Comparison of ENCODE assay signal across 16 mouse cellular contexts in genomic region chr1:34810293-34810692, GRCm38 (mm10). TPM values are rescaled to one million over a fixed set of nuclear protein-coding genes. Genes with fewer than 3 reads are reported as not detected.
A peak's percentile ranks its signal among the peaks of the same experiment; 100 is the strongest.
DNase-seq lines count a peak whose midpoint lies in the region; ATAC-seq and TF ChIP-seq lines count a peak whose summit lies in the region.
"Had no signal": no experiment of that assay in that cellular context is flagged by ENCODE, and none has a peak within 500 bp of the region (broad histone marks: within the 10 kb centered on the region; RNA-seq: fewer than 3 reads in every experiment).

No protein-coding gene starts in this region.

- peak overlapping the region; percentile 51 for H3K27ac ChIP-seq in hindbrain, postnatal 0 days
- no peak overlapping the region for H3K27ac ChIP-seq in hindbrain, embryonic 14.5 days
- no peak overlapping the region for H3K27ac ChIP-seq in midbrain, embryonic 14.5 days (replicated peaks; ENCODE audit: low read depth, low read length)
- H3K27ac ChIP-seq in midbrain, embryonic 10.5 days (replicated peaks), result no peak overlapping the region
- H3K27ac ChIP-seq: embryonic facial prominence, embryonic 13.5 days; gastrocnemius, adult 2 months; hindbrain, embryonic 10.5 days had no signal

- H3K36me3 ChIP-seq in hindbrain, postnatal 0 days (ENCODE audit: insufficient read depth, low read length), result peaks cover 53% of the 10 kb centered on the region
- H3K36me3 ChIP-seq in hindbrain, embryonic 14.5 days (replicated peaks; ENCODE audit: control insufficient read depth, insufficient read depth), result peaks cover 78% of the 10 kb centered on the region
- peaks cover 74% of the 10 kb centered on the region for H3K36me3 ChIP-seq in midbrain, embryonic 14.5 days (ENCODE audit: control insufficient read depth, insufficient read depth, low read length)
- H3K36me3 ChIP-seq in midbrain, embryonic 10.5 days, result peaks cover 70% of the 10 kb centered on the region

- H3K9ac ChIP-seq in hindbrain, postnatal 0 days (replicated peaks; ENCODE audit: low read length), result no peak overlapping the region
- H3K9ac ChIP-seq in hindbrain, embryonic 14.5 days, result no peak overlapping the region
- H3K9ac ChIP-seq in midbrain, embryonic 14.5 days (replicated peaks; ENCODE audit: low read length), result no peak overlapping the region
- H3K9ac ChIP-seq: embryonic facial prominence, embryonic 13.5 days; heart, embryonic 12.5 days had no signal

- no peak overlapping the region for H3K4me3 ChIP-seq in hindbrain, postnatal 0 days (ENCODE audit: low read length)
- H3K4me3 ChIP-seq in hindbrain, embryonic 14.5 days (replicated peaks; ENCODE audit: low read length), result no peak overlapping the region
- no peak overlapping the region for H3K4me3 ChIP-seq in midbrain, embryonic 14.5 days (replicated peaks; ENCODE audit: low read depth, low read length)
- H3K4me3 ChIP-seq in midbrain, embryonic 10.5 days, result no peak overlapping the region
- H3K4me3 ChIP-seq: embryonic facial prominence, embryonic 13.5 days; gastrocnemius, adult 2 months; heart, embryonic 12.5 days; hindbrain, embryonic 10.5 days had no signal

- WGBS in hindbrain, postnatal 0 days, result 60% methylated on average over 11 of the region's 11 CpGs
- 84% methylated on average over 11 of the region's 11 CpGs for WGBS in hindbrain, embryonic 14.5 days
- WGBS in midbrain, embryonic 14.5 days, result 89% methylated on average over 11 of the region's 11 CpGs
- 93% methylated on average over 11 of the region's 11 CpGs for WGBS in midbrain, embryonic 10.5 days

- H3K4me2 ChIP-seq in hindbrain, postnatal 0 days (ENCODE audit: low read depth, low read length), result no peak overlapping the region
- H3K4me2 ChIP-seq in hindbrain, embryonic 14.5 days (replicated peaks), result no peak overlapping the region
- H3K4me2 ChIP-seq in midbrain, embryonic 14.5 days (ENCODE audit: low read length), result no peak overlapping the region
- H3K4me2 ChIP-seq: embryonic facial prominence, embryonic 13.5 days; heart, embryonic 12.5 days had no signal

- peak; percentile 48 to 55 for DNase-seq in cerebellum, postnatal 10 days
- no peak for DNase-seq in cerebellum, postnatal 4 days (ENCODE audit: low spot score in 2 of 2)
- no peak for DNase-seq in hindbrain, postnatal 0 days (ENCODE audit: low spot score)
- DNase-seq in hindbrain, embryonic 14.5 days (ENCODE audit: low spot score), result no peak
- no peak for DNase-seq in midbrain, embryonic 14.5 days
- DNase-seq in midbrain, embryonic 10.5 days (ENCODE audit: low spot score), result no peak
- DNase-seq: adrenal gland, adult 2 months; adrenal gland, postnatal 25 days; gastrocnemius, adult 2 months; gastrocnemius, postnatal 25 days had no signal

- H3K4me1 ChIP-seq in hindbrain, postnatal 0 days (ENCODE audit: insufficient read depth, low read length), result no peaks in the 10 kb centered on the region
- H3K4me1 ChIP-seq in hindbrain, embryonic 14.5 days (replicated peaks; ENCODE audit: control insufficient read depth, insufficient read depth, low read length), result no peaks in the 10 kb centered on the region
- peaks cover 4% of the 10 kb centered on the region; the same call in 1 of the 2 replicates for H3K4me1 ChIP-seq in midbrain, embryonic 14.5 days (ENCODE audit: control insufficient read depth, insufficient read depth, low read length)
- H3K4me1 ChIP-seq in midbrain, embryonic 10.5 days, result peaks cover 19% of the 10 kb centered on the region

- TF ChIP-seq CTCF in hindbrain, postnatal 0 days (IDR thresholded peaks at IDR 0.05; ENCODE audit: low read depth), result no peak

- no peak for ATAC-seq in hindbrain, postnatal 0 days
- ATAC-seq in hindbrain, embryonic 14.5 days (ENCODE audit: low FRiP score), result no peak
- ATAC-seq in midbrain, embryonic 14.5 days (ENCODE audit: low FRiP score, low TSS enrichment), result peak; percentile 1; the same call in 1 of the 2 replicates
- ATAC-seq: forebrain, embryonic 14.5 days; inflammation-experienced regulatory T-cells, adult 6 months; intestine, postnatal 0 days had no signal

- no peaks in the 10 kb centered on the region for H3K27me3 ChIP-seq in hindbrain, postnatal 0 days (ENCODE audit: insufficient read depth, low read length)
- no peaks in the 10 kb centered on the region for H3K27me3 ChIP-seq in hindbrain, embryonic 14.5 days (ENCODE audit: control insufficient read depth, insufficient read depth, low read length)
- H3K27me3 ChIP-seq in midbrain, embryonic 14.5 days (ENCODE audit: control insufficient read depth, insufficient read depth, low read length), result no peaks in the 10 kb centered on the region
- peaks cover 5% of the 10 kb centered on the region; the same call in 1 of the 2 replicates for H3K27me3 ChIP-seq in midbrain, embryonic 10.5 days (ENCODE audit: low read depth, poor library complexity, severe bottlenecking)
- H3K27me3 ChIP-seq: heart, embryonic 12.5 days had no signal

- no peaks in the 10 kb centered on the region for H3K9me3 ChIP-seq in hindbrain, postnatal 0 days (ENCODE audit: low read length)
- H3K9me3 ChIP-seq in hindbrain, embryonic 14.5 days (ENCODE audit: control insufficient read depth, low read length), result no peaks in the 10 kb centered on the region
- H3K9me3 ChIP-seq in midbrain, embryonic 14.5 days (ENCODE audit: control insufficient read depth, low read length), result no peaks in the 10 kb centered on the region
- H3K9me3 ChIP-seq in midbrain, embryonic 10.5 days (replicated peaks), result no peaks in the 10 kb centered on the region
- H3K9me3 ChIP-seq: embryonic facial prominence, embryonic 13.5 days; heart, embryonic 12.5 days; hindbrain, embryonic 10.5 days had no signal

RNA-seq across cellular contexts. Expression of gene Fam168b, which starts 32.6 kb away (rescaled TPM):
- 367 and 457 TPM in 2 replicates for total RNA-seq in hindbrain, postnatal 0 days (2014; rRNA removed)
- 81.5 and 90.6 TPM in 2 replicates for polyA plus RNA-seq in hindbrain, postnatal 0 days (2015; fragmentation: Nextera tagmentation; extraction: Ambion mirVana)
- polyA plus RNA-seq in hindbrain, embryonic 14.5 days (2014; fragmentation: Nextera tagmentation; extraction: Ambion mirVana), result 114 and 129 TPM in 2 replicates
- polyA plus RNA-seq in midbrain, embryonic 14.5 days (2014; fragmentation: Nextera tagmentation; extraction: Ambion mirVana), result 116 and 131 TPM in 2 replicates
- polyA plus RNA-seq in midbrain, embryonic 10.5 days (2016; fragmentation: Nextera tagmentation; extraction: Ambion mirVana), result 115 and 138 TPM in 2 replicates

RNA-seq across cellular contexts. Expression of gene Plekhb2, which starts 39.5 kb away (rescaled TPM):
- total RNA-seq in hindbrain, postnatal 0 days (2014; rRNA removed), result 98.6 and 117 TPM in 2 replicates
- polyA plus RNA-seq in hindbrain, postnatal 0 days (2015; fragmentation: Nextera tagmentation; extraction: Ambion mirVana), result 104 and 107 TPM in 2 replicates
- 75.0 and 85.6 TPM in 2 replicates for polyA plus RNA-seq in hindbrain, embryonic 14.5 days (2014; fragmentation: Nextera tagmentation; extraction: Ambion mirVana)
- polyA plus RNA-seq in midbrain, embryonic 14.5 days (2014; fragmentation: Nextera tagmentation; extraction: Ambion mirVana), result 61.8 and 67.2 TPM in 2 replicates
- 50.8 and 56.8 TPM in 2 replicates for polyA plus RNA-seq in midbrain, embryonic 10.5 days (2016; fragmentation: Nextera tagmentation; extraction: Ambion mirVana)

Comparison
In these comparisons a context has a peak if more than half of its experiments do, and no peak if none do; other contexts are left out.
1. DNase-seq: peak in cerebellum, postnatal 10 days (2 of 2); none in cerebellum, postnatal 4 days (0 of 2), hindbrain, postnatal 0 days (single experiment), hindbrain, embryonic 14.5 days (single experiment), midbrain, embryonic 14.5 days (single experiment) and midbrain, embryonic 10.5 days (single experiment).